Mouse (Mus musculus): Measurements from ENCODE around the gene Emilin2. TPM values are rescaled to one million over a fixed set of nuclear protein-coding genes. Genes with fewer than 3 reads are reported as not detected.
"Not testable (repeated sequence)": the region's sequence is repeated elsewhere in the genome, so short reads cannot be mapped to it uniquely, and the experiment has no call there.

Gene Emilin2
- polyA plus RNA-seq, 1 experiment from 2014 or later, result 45.4 TPM

- Histone ChIP-seq H3K4me1 (ENCODE audit: control insufficient read depth in 2 of 2, insufficient read depth in 2 of 2, low read length in 2 of 2) (peaks cover 0 to 5% of the 10 kb centered on the region in 2 experiments; a peak in 1 of 4 replicates), H3K9me3 (ENCODE audit: control insufficient read depth, low read length) (no peaks in the 10 kb centered on the region), H3K4me3 (ENCODE audit: control insufficient read depth in 1 of 2, insufficient read depth in 1 of 2, low read depth in 1 of 2, low read length in 2 of 2) (peak overlapping the region; percentile 7 to 14; a peak in 2 of 4 replicates), H3K27me3 (ENCODE audit: control insufficient read depth, insufficient read depth, low read length) (no peaks in the 10 kb centered on the region), H3K9ac (ENCODE audit: low read length) (peak overlapping the region; percentile 57), H3K27ac (replicated peaks in 1 of 2; ENCODE audit: control insufficient read depth in 1 of 2, insufficient read depth in 1 of 2, low read depth in 2 of 2, low read length in 2 of 2) (no peak overlapping the region), H3K4me2 (ENCODE audit: low read length) (peak overlapping the region; percentile 58), H3K36me3 (ENCODE audit: control insufficient read depth, insufficient read depth, low read length) (no peaks in the 10 kb centered on the region)
- ATAC-seq (ENCODE audit: insufficient number of reproducible peaks, insufficient read depth, low FRiP score, low read depth), result no peak
- WGBS, result 21% methylated on average over 15 of the region's 15 CpGs
Observed at GRCm38 (mm10) chr17:71332298-71332697, 20.5 kb upstream of the Emilin2 start.

- not testable (repeated sequence) for H3K4me1 ChIP-seq (ENCODE audit: control insufficient read depth in 2 of 2, insufficient read depth in 2 of 2, low read length in 2 of 2); H3K36me3 ChIP-seq (ENCODE audit: control insufficient read depth, insufficient read depth, low read length); H3K4me2 ChIP-seq (ENCODE audit: low read length); H3K27ac ChIP-seq (replicated peaks in 1 of 2; ENCODE audit: control insufficient read depth in 1 of 2, insufficient read depth in 1 of 2, low read depth in 2 of 2, low read length in 2 of 2); H3K9ac ChIP-seq (ENCODE audit: low read length); H3K27me3 ChIP-seq (ENCODE audit: control insufficient read depth, insufficient read depth, low read length); ATAC-seq (ENCODE audit: insufficient number of reproducible peaks, insufficient read depth, low FRiP score, low read depth); H3K9me3 ChIP-seq (ENCODE audit: control insufficient read depth, low read length); H3K4me3 ChIP-seq (ENCODE audit: control insufficient read depth in 1 of 2, insufficient read depth in 1 of 2, low read depth in 1 of 2, low read length in 2 of 2)
- 84% methylated on average over 8 of the region's 8 CpGs for WGBS
Observed at GRCm38 (mm10) chr17:71320731-71321130, 9.0 kb upstream of the Emilin2 start.

GRCm38 (mm10) chr17:71319361-71319760 lies 7.6 kb upstream of the Emilin2 start:
- H3K4me3 ChIP-seq (ENCODE audit: control insufficient read depth in 1 of 2, insufficient read depth in 1 of 2, low read depth in 1 of 2, low read length in 2 of 2), result no peak overlapping the region
- H3K36me3 ChIP-seq (ENCODE audit: control insufficient read depth, insufficient read depth, low read length), result no peaks in the 10 kb centered on the region
- H3K9ac ChIP-seq (ENCODE audit: low read length), result no peak overlapping the region
- WGBS, result 71% methylated on average over 3 of the region's 3 CpGs
- H3K4me2 ChIP-seq (ENCODE audit: low read length), result no peak overlapping the region
- H3K9me3 ChIP-seq (ENCODE audit: control insufficient read depth, low read length), result no peaks in the 10 kb centered on the region
- ATAC-seq (ENCODE audit: insufficient number of reproducible peaks, insufficient read depth, low FRiP score, low read depth), result no peak
- no peaks in the 10 kb centered on the region for H3K4me1 ChIP-seq (ENCODE audit: control insufficient read depth in 2 of 2, insufficient read depth in 2 of 2, low read length in 2 of 2)
- no peaks in the 10 kb centered on the region for H3K27me3 ChIP-seq (ENCODE audit: control insufficient read depth, insufficient read depth, low read length)
- H3K27ac ChIP-seq (replicated peaks in 1 of 2; ENCODE audit: control insufficient read depth in 1 of 2, insufficient read depth in 1 of 2, low read depth in 2 of 2, low read length in 2 of 2), result no peak overlapping the region

- H3K27ac ChIP-seq (replicated peaks in 1 of 2; ENCODE audit: control insufficient read depth in 1 of 2, insufficient read depth in 1 of 2, low read depth in 2 of 2, low read length in 2 of 2), result no peak overlapping the region
- H3K36me3 ChIP-seq (ENCODE audit: control insufficient read depth, insufficient read depth, low read length), result no peaks in the 10 kb centered on the region
- WGBS, result 92% methylated on average over 4 of the region's 4 CpGs
- H3K27me3 ChIP-seq (ENCODE audit: control insufficient read depth, insufficient read depth, low read length), result no peaks in the 10 kb centered on the region
- no peaks in the 10 kb centered on the region for H3K9me3 ChIP-seq (ENCODE audit: control insufficient read depth, low read length)
- no peak for ATAC-seq (ENCODE audit: insufficient number of reproducible peaks, insufficient read depth, low FRiP score, low read depth)
- no peaks in the 10 kb centered on the region for H3K4me1 ChIP-seq (ENCODE audit: control insufficient read depth in 2 of 2, insufficient read depth in 2 of 2, low read length in 2 of 2)
- no peak overlapping the region for H3K4me2 ChIP-seq (ENCODE audit: low read length)
- no peak overlapping the region for H3K4me3 ChIP-seq (ENCODE audit: control insufficient read depth in 1 of 2, insufficient read depth in 1 of 2, low read depth in 1 of 2, low read length in 2 of 2)
- H3K9ac ChIP-seq (ENCODE audit: low read length), result no peak overlapping the region
Observed at GRCm38 (mm10) chr17:71317571-71317970, 5.8 kb upstream of the Emilin2 start.

GRCm38 (mm10) chr17:71314315-71314714 lies 2.5 kb upstream of the Emilin2 start:
- no peak for ATAC-seq (ENCODE audit: insufficient number of reproducible peaks, insufficient read depth, low FRiP score, low read depth)
- WGBS, result 70% methylated on average over 4 of the region's 4 CpGs
- Histone ChIP-seq H3K4me2 (ENCODE audit: low read length) (no peak overlapping the region), H3K9ac (ENCODE audit: low read length) (no peak overlapping the region), H3K36me3 (ENCODE audit: control insufficient read depth, insufficient read depth, low read length) (no peaks in the 10 kb centered on the region), H3K4me3 (ENCODE audit: control insufficient read depth in 1 of 2, insufficient read depth in 1 of 2, low read depth in 1 of 2, low read length in 2 of 2) (no peak overlapping the region), H3K27me3 (ENCODE audit: control insufficient read depth, insufficient read depth, low read length) (peaks cover 5% of the 10 kb centered on the region; the same call in 1 of the 2 replicates), H3K4me1 (ENCODE audit: control insufficient read depth in 2 of 2, insufficient read depth in 2 of 2, low read length in 2 of 2) (peaks cover 3 to 10% of the 10 kb centered on the region in 2 experiments; a peak in 3 of 4 replicates), H3K27ac (replicated peaks in 1 of 2; ENCODE audit: control insufficient read depth in 1 of 2, insufficient read depth in 1 of 2, low read depth in 2 of 2, low read length in 2 of 2) (no peak overlapping the region), H3K9me3 (ENCODE audit: control insufficient read depth, low read length) (no peaks in the 10 kb centered on the region)

- peak overlapping the region in 1 of 2 experiments; percentile 57; a peak in 2 of 4 replicates for H3K27ac ChIP-seq (replicated peaks in 1 of 2; ENCODE audit: control insufficient read depth in 1 of 2, insufficient read depth in 1 of 2, low read depth in 2 of 2, low read length in 2 of 2)
- peak; percentile 40; the same call in 1 of the 2 replicates for ATAC-seq (ENCODE audit: insufficient number of reproducible peaks, insufficient read depth, low FRiP score, low read depth)
- peak overlapping the region; percentile 98 for H3K4me2 ChIP-seq (ENCODE audit: low read length)
- no peaks in the 10 kb centered on the region for H3K9me3 ChIP-seq (ENCODE audit: control insufficient read depth, low read length)
- H3K27me3 ChIP-seq (ENCODE audit: control insufficient read depth, insufficient read depth, low read length), result peaks cover 5% of the 10 kb centered on the region; the same call in 1 of the 2 replicates
- peaks cover 15 to 31% of the 10 kb centered on the region in 2 experiments for H3K4me1 ChIP-seq (ENCODE audit: control insufficient read depth in 2 of 2, insufficient read depth in 2 of 2, low read length in 2 of 2)
- H3K9ac ChIP-seq (ENCODE audit: low read length), result peak overlapping the region; percentile 82
- no peaks in the 10 kb centered on the region for H3K36me3 ChIP-seq (ENCODE audit: control insufficient read depth, insufficient read depth, low read length)
- WGBS, result under 1% methylated on average over 55 of the region's 67 CpGs
- peak overlapping the region; percentile 62 to 68 for H3K4me3 ChIP-seq (ENCODE audit: control insufficient read depth in 1 of 2, insufficient read depth in 1 of 2, low read depth in 1 of 2, low read length in 2 of 2)
Observed at GRCm38 (mm10) chr17:71310486-71311339, 1.1 kb downstream of the Emilin2 start.

- peak overlapping the region; percentile 46 to 57; a peak in 3 of 4 replicates for H3K27ac ChIP-seq (replicated peaks in 1 of 2; ENCODE audit: control insufficient read depth in 1 of 2, insufficient read depth in 1 of 2, low read depth in 2 of 2, low read length in 2 of 2)
- no peaks in the 10 kb centered on the region for H3K36me3 ChIP-seq (ENCODE audit: control insufficient read depth, insufficient read depth, low read length)
Observed at GRCm38 (mm10) chr17:71309711-71310485, 1.9 kb downstream of the Emilin2 start.

More at GRCm38 (mm10) chr17:71309711-71310485, 1.9 kb downstream of the Emilin2 start:
- Histone ChIP-seq H3K4me3 (ENCODE audit: control insufficient read depth in 1 of 2, insufficient read depth in 1 of 2, low read depth in 1 of 2, low read length in 2 of 2) (peak overlapping the region; percentile 62 to 68), H3K9ac (ENCODE audit: low read length) (peak overlapping the region; percentile 82), H3K4me2 (ENCODE audit: low read length) (peak overlapping the region; percentile 98), H3K9me3 (ENCODE audit: control insufficient read depth, low read length) (no peaks in the 10 kb centered on the region), H3K27me3 (ENCODE audit: control insufficient read depth, insufficient read depth, low read length) (peaks cover 5% of the 10 kb centered on the region; the same call in 1 of the 2 replicates), H3K4me1 (ENCODE audit: control insufficient read depth in 2 of 2, insufficient read depth in 2 of 2, low read length in 2 of 2) (peaks cover 15 to 31% of the 10 kb centered on the region in 2 experiments)
- no peak for ATAC-seq (ENCODE audit: insufficient number of reproducible peaks, insufficient read depth, low FRiP score, low read depth)
- WGBS, result 7% methylated on average over 23 of the region's 23 CpGs

Measured in heart, embryonic 14.5 days (tissue).